Mouse (Mus musculus) frontal cortex, postnatal 14 days (tissue): ENCODE measurements around the gene Emp2.

Source experiments
- DNase-seq, 2 experiments: peaks; one replicate each; pipeline ENCODE4 v3.0.0; 2022; ENCODE audit warnings: low spot score in 2 of 2

The Emp2 gene

GRCm38 (mm10) chr16:10236601-10237000, 77.2 kb downstream of the Emp2 start:
- no peak for DNase-seq
